Mouse (Mus musculus): ENCODE measurements around the gene Olfr44. TPM values are rescaled to one million over a fixed set of nuclear protein-coding genes. Genes with fewer than 3 reads are reported as not detected.

Gene Olfr44
- not detected for total RNA-seq (2018; cell fraction: chromatin; rRNA removed)
- not detected for total RNA-seq (2018; cell fraction: cytosol; rRNA removed)
- total RNA-seq (2018; cell fraction: nucleus; rRNA removed) = not detected
- not detected in 3 replicates for polyA plus RNA-seq (2018)

GRCm38 (mm10) chr9:39493895-39494294, at the start of gene Olfr44:
Gene Olfr44 (minus strand): TSS chr9:39493995.
- 76% methylated on average over 2 of the region's 2 CpGs for WGBS (ENCODE audit: missing documents)
- Histone ChIP-seq H3K4me3 (ENCODE audit: inconsistent target) (no peak within 1 kb of the TSS), H3K27ac (no peak within 1 kb of the TSS), H3K79me2 (ENCODE audit: inconsistent target) (no peaks in the 10 kb centered on the region), H3K36me3 (ENCODE audit: inconsistent target) (no peaks in the 10 kb centered on the region)

- WGBS (ENCODE audit: missing documents) = 82% methylated on average over 1 of the region's 1 CpGs
- H3K27ac ChIP-seq = no peak overlapping the region
- H3K79me2 ChIP-seq (ENCODE audit: inconsistent target) = no peaks in the 10 kb centered on the region
- H3K4me3 ChIP-seq (ENCODE audit: inconsistent target) = no peak overlapping the region
- no peaks in the 10 kb centered on the region for H3K36me3 ChIP-seq (ENCODE audit: inconsistent target)
Observed at GRCm38 (mm10) chr9:39523616-39524285, 30.0 kb upstream of the Olfr44 start.

GRCm38 (mm10) chr9:39518595-39518994, 24.8 kb upstream of the Olfr44 start:
- H3K36me3 ChIP-seq (ENCODE audit: inconsistent target) = no peaks in the 10 kb centered on the region
- H3K79me2 ChIP-seq (ENCODE audit: inconsistent target) = no peaks in the 10 kb centered on the region
- no peak overlapping the region for H3K27ac ChIP-seq
- no peak overlapping the region for H3K4me3 ChIP-seq (ENCODE audit: inconsistent target)

GRCm38 (mm10) chr9:39515531-39515930, 21.7 kb upstream of the Olfr44 start, which contains the start of gene Olfr957:
Gene Olfr957 (minus strand): TSS chr9:39515809.
- no peak within 1 kb of the TSS for H3K27ac ChIP-seq
- H3K4me3 ChIP-seq (ENCODE audit: inconsistent target) = no peak within 1 kb of the TSS
- 84% methylated on average over 3 of the region's 3 CpGs for WGBS (ENCODE audit: missing documents)
- H3K79me2 ChIP-seq (ENCODE audit: inconsistent target) = no peaks in the 10 kb centered on the region
- H3K36me3 ChIP-seq (ENCODE audit: inconsistent target) = no peaks in the 10 kb centered on the region

GRCm38 (mm10) chr9:39509412-39509811, 15.6 kb upstream of the Olfr44 start:
- Histone ChIP-seq H3K4me3 (ENCODE audit: inconsistent target) (no peak overlapping the region), H3K79me2 (ENCODE audit: inconsistent target) (no peaks in the 10 kb centered on the region), H3K36me3 (ENCODE audit: inconsistent target) (no peaks in the 10 kb centered on the region), H3K27ac (no peak overlapping the region)
- WGBS (ENCODE audit: missing documents) = 92% methylated on average over 9 of the region's 9 CpGs

- H3K36me3 ChIP-seq (ENCODE audit: inconsistent target) = no peaks in the 10 kb centered on the region
- H3K79me2 ChIP-seq (ENCODE audit: inconsistent target) = no peaks in the 10 kb centered on the region
- no peak overlapping the region for H3K27ac ChIP-seq
- 15% methylated on average over 6 of the region's 6 CpGs for WGBS (ENCODE audit: missing documents)
- H3K4me3 ChIP-seq (ENCODE audit: inconsistent target) = no peak overlapping the region
Observed at GRCm38 (mm10) chr9:39508998-39509397, 15.2 kb upstream of the Olfr44 start.

- no peaks in the 10 kb centered on the region for H3K36me3 ChIP-seq (ENCODE audit: inconsistent target)
- H3K79me2 ChIP-seq (ENCODE audit: inconsistent target) = no peaks in the 10 kb centered on the region
- no peak within 1 kb of the TSS for H3K27ac ChIP-seq
- H3K4me3 ChIP-seq (ENCODE audit: inconsistent target) = no peak within 1 kb of the TSS
- 70% methylated on average over 1 of the region's 1 CpGs for WGBS (ENCODE audit: missing documents)
Observed at GRCm38 (mm10) chr9:39471844-39472243, 22.0 kb downstream of the Olfr44 start, which contains the start of gene Olfr955. Gene Olfr955 (minus strand): TSS chr9:39471944.

GRCm38 (mm10) chr9:39456401-39456800, 37.4 kb downstream of the Olfr44 start, which contains the start of gene Olfr954:
Gene Olfr954 (plus strand): TSS chr9:39456701.
- WGBS (ENCODE audit: missing documents) = 90% methylated on average over 6 of the region's 6 CpGs

More at GRCm38 (mm10) chr9:39456401-39456800, 37.4 kb downstream of the Olfr44 start, which contains the start of gene Olfr954:
- Histone ChIP-seq H3K4me3 (ENCODE audit: inconsistent target) (no peak within 1 kb of the TSS), H3K79me2 (ENCODE audit: inconsistent target) (no peaks in the 10 kb centered on the region), H3K27ac (no peak within 1 kb of the TSS), H3K36me3 (ENCODE audit: inconsistent target) (no peaks in the 10 kb centered on the region)

Other genes with a start within 250 kb of the Olfr44 start
- gene Olfr1537, start 244.0 kb downstream of the Olfr44 start, polyA plus RNA-seq (2018) = not detected in 3 replicates
- gene Olfr945, start 217.2 kb downstream of the Olfr44 start, polyA plus RNA-seq (2018) = not detected in 3 replicates
- not detected in 3 replicates for gene Olfr948, start 167.9 kb downstream of the Olfr44 start, polyA plus RNA-seq (2018)
- gene Olfr951, start 106.6 kb downstream of the Olfr44 start, polyA plus RNA-seq (2018) = not detected in 3 replicates
- not detected in 3 replicates for gene Olfr952, start 66.8 kb downstream of the Olfr44 start, polyA plus RNA-seq (2018)
- gene Olfr954, start 37.3 kb downstream of the Olfr44 start, polyA plus RNA-seq (2018) = not detected in 3 replicates
- not detected in 3 replicates for gene Olfr955, start 22.1 kb downstream of the Olfr44 start, polyA plus RNA-seq (2018)
- gene Olfr957, start 21.8 kb upstream of the Olfr44 start, polyA plus RNA-seq (2018) = not detected in 3 replicates
- not detected in 3 replicates for gene Olfr958, start 60.1 kb upstream of the Olfr44 start, polyA plus RNA-seq (2018)
- gene Olfr959, start 81.6 kb upstream of the Olfr44 start, polyA plus RNA-seq (2018) = not detected in 3 replicates
- not detected in 3 replicates for gene AW551984, start 110.4 kb upstream of the Olfr44 start, polyA plus RNA-seq (2018)
- not detected in 3 replicates for gene Olfr148, start 116.7 kb upstream of the Olfr44 start, polyA plus RNA-seq (2018)
- gene Olfr960, start 127.4 kb upstream of the Olfr44 start, polyA plus RNA-seq (2018) = not detected in 3 replicates
- gene Olfr961, start 151.1 kb upstream of the Olfr44 start, polyA plus RNA-seq (2018) = not detected in 3 replicates
- gene Olfr963, start 173.2 kb upstream of the Olfr44 start, polyA plus RNA-seq (2018) = not detected in 3 replicates
- gene Olfr149, start 213.1 kb upstream of the Olfr44 start, polyA plus RNA-seq (2018) = not detected in 3 replicates
- gene Olfr965, start 217.4 kb upstream of the Olfr44 start, polyA plus RNA-seq (2018) = not detected in 3 replicates
- not detected in 3 replicates for gene Olfr150, start 237.0 kb upstream of the Olfr44 start, polyA plus RNA-seq (2018)

Measured in macrophage (primary cell).